Mouse (Mus musculus) hindbrain, embryonic 10.5 days (tissue): ENCODE measurements at regions not wholly inside any gene's neighbourhood (a gene's known extent, or its start where the extent isn't known, plus 50 kb on each side); places are given as distances from the start of the nearest gene placed in this dataset.
A peak's percentile ranks its signal among the peaks of the same experiment; 100 is the strongest.

ENCODE experiments used
- DNase-seq: peaks from one replicate; pipeline ENCODE4 v3.0.0-alpha.2; 2017; ENCODE audit warnings: low spot score
- H3K27ac ChIP-seq: fragments of 300-500 bp; sonication (generic); 2 replicates; pipeline ENCODE4 v1.5.1; 2016; ENCODE audit warnings: mild to moderate bottlenecking, moderate library complexity
- H3K27me3 ChIP-seq: fragments of 300-500 bp; sonication (generic); 2 replicates; pipeline ENCODE4 v1.6.1; 2016; ENCODE audit warnings: mild to moderate bottlenecking; ENCODE audit not compliant: poor library complexity, insufficient read depth, severe bottlenecking
- H3K36me3 ChIP-seq: fragments of 300-500 bp; sonication (generic); 2 replicates; pipeline ENCODE4 v1.6.1; 2016; ENCODE audit warnings: mild to moderate bottlenecking, moderate library complexity
- H3K4me1 ChIP-seq: fragments of 300-500 bp; sonication (generic); replicated peaks from 2 replicates; pipeline ENCODE4 v1.6.1; 2016; ENCODE audit warnings: mild to moderate bottlenecking
- H3K4me3 ChIP-seq: fragments of 300-500 bp; sonication (generic); 2 replicates; pipeline ENCODE4 v1.5.1; 2016; ENCODE audit warnings: mild to moderate bottlenecking, moderate library complexity
- H3K9me3 ChIP-seq: fragments of 300-500 bp; sonication (generic); 2 replicates; pipeline ENCODE4 v1.6.1; 2016; ENCODE audit warnings: mild to moderate bottlenecking, moderate library complexity
- WGBS: fragments of 180-500 bp; shearing (Covaris S2); methylation state at CpG from one replicate; pipeline ENCODE4 v1.1.7; 2016; 5-methylcytosine and 5-hydroxymethylcytosine counted together

GRCm38 (mm10) chr4:30776816-30777442 lies 1187.0 kb upstream of the Map3k7 start:
- DNase-seq = peak; percentile 3

GRCm38 (mm10) chr4:30781649-30782048 lies 1182.2 kb upstream of the Map3k7 start:
- H3K36me3 ChIP-seq = no peaks in the 10 kb centered on the region
- no peaks in the 10 kb centered on the region for H3K9me3 ChIP-seq
- WGBS = 85% methylated on average over 2 of the region's 2 CpGs
- no peak for DNase-seq
- no peak overlapping the region for H3K4me3 ChIP-seq
- H3K4me1 ChIP-seq = peaks cover 7% of the 10 kb centered on the region
- no peak overlapping the region for H3K27ac ChIP-seq
- H3K27me3 ChIP-seq = no peaks in the 10 kb centered on the region

More at GRCm38 (mm10) chr4:30776816-30777442, 1187.0 kb upstream of the Map3k7 start:
- H3K4me1 ChIP-seq = peaks cover 14% of the 10 kb centered on the region
- H3K4me3 ChIP-seq = no peak overlapping the region
- H3K9me3 ChIP-seq = no peaks in the 10 kb centered on the region
- WGBS = 58% methylated on average over 2 of the region's 2 CpGs
- H3K36me3 ChIP-seq = no peaks in the 10 kb centered on the region
- no peaks in the 10 kb centered on the region for H3K27me3 ChIP-seq
- peak overlapping the region; percentile 37 for H3K27ac ChIP-seq

- H3K27ac ChIP-seq = no peak overlapping the region
- no peak for DNase-seq
Measured at GRCm38 (mm10) chr4:30789976-30790657, 1173.8 kb upstream of the Map3k7 start.

GRCm38 (mm10) chr4:30809798-30810197 lies 1154.1 kb upstream of the Map3k7 start:
- no peaks in the 10 kb centered on the region for H3K36me3 ChIP-seq
- H3K4me3 ChIP-seq = no peak overlapping the region
- H3K27ac ChIP-seq = no peak overlapping the region
- no peaks in the 10 kb centered on the region for H3K9me3 ChIP-seq
- H3K27me3 ChIP-seq = no peaks in the 10 kb centered on the region
- H3K4me1 ChIP-seq = no peaks in the 10 kb centered on the region
- no peak for DNase-seq

More at GRCm38 (mm10) chr4:30789976-30790657, 1173.8 kb upstream of the Map3k7 start:
- H3K9me3 ChIP-seq = no peaks in the 10 kb centered on the region
- no peak overlapping the region for H3K4me3 ChIP-seq
- no peaks in the 10 kb centered on the region for H3K27me3 ChIP-seq
- no peaks in the 10 kb centered on the region for H3K4me1 ChIP-seq
- WGBS = 58% methylated on average over 5 of the region's 5 CpGs
- no peaks in the 10 kb centered on the region for H3K36me3 ChIP-seq

GRCm38 (mm10) chr4:30855361-30856056 lies 1108.4 kb upstream of the Map3k7 start:
- Histone ChIP-seq H3K36me3 (no peaks in the 10 kb centered on the region), H3K9me3 (no peaks in the 10 kb centered on the region), H3K27ac (no peak overlapping the region), H3K4me3 (no peak overlapping the region), H3K4me1 (no peaks in the 10 kb centered on the region), H3K27me3 (no peaks in the 10 kb centered on the region)
- WGBS = 60% methylated on average over 5 of the region's 5 CpGs
- no peak for DNase-seq

GRCm38 (mm10) chr4:30904966-30905365 lies 1058.9 kb upstream of the Map3k7 start:
- no peaks in the 10 kb centered on the region for H3K36me3 ChIP-seq
- WGBS = 86% methylated on average over 2 of the region's 2 CpGs
- no peaks in the 10 kb centered on the region for H3K4me1 ChIP-seq
- no peak for DNase-seq
- H3K27me3 ChIP-seq = no peaks in the 10 kb centered on the region
- H3K9me3 ChIP-seq = no peaks in the 10 kb centered on the region
- no peak overlapping the region for H3K27ac ChIP-seq
- H3K4me3 ChIP-seq = no peak overlapping the region

GRCm38 (mm10) chr4:30922944-30923343 lies 1041.0 kb upstream of the Map3k7 start:
- no peaks in the 10 kb centered on the region for H3K27me3 ChIP-seq

GRCm38 (mm10) chr4:30932358-30932757 lies 1031.5 kb upstream of the Map3k7 start:
- 84% methylated on average over 3 of the region's 3 CpGs for WGBS
- H3K27me3 ChIP-seq = no peaks in the 10 kb centered on the region
- H3K36me3 ChIP-seq = no peaks in the 10 kb centered on the region
- DNase-seq = no peak
- H3K9me3 ChIP-seq = no peaks in the 10 kb centered on the region
- H3K27ac ChIP-seq = no peak overlapping the region
- H3K4me3 ChIP-seq = no peak overlapping the region
- H3K4me1 ChIP-seq = no peaks in the 10 kb centered on the region

More at GRCm38 (mm10) chr4:30922944-30923343, 1041.0 kb upstream of the Map3k7 start:
- DNase-seq = no peak
- Histone ChIP-seq H3K4me3 (no peak overlapping the region), H3K9me3 (no peaks in the 10 kb centered on the region), H3K36me3 (no peaks in the 10 kb centered on the region), H3K4me1 (no peaks in the 10 kb centered on the region), H3K27ac (no peak overlapping the region)
- WGBS = 90% methylated on average over 4 of the region's 4 CpGs

GRCm38 (mm10) chr4:30933030-30933987 lies 1030.6 kb upstream of the Map3k7 start:
- no peak for DNase-seq
- H3K36me3 ChIP-seq = no peaks in the 10 kb centered on the region
- no peak overlapping the region for H3K27ac ChIP-seq
- no peaks in the 10 kb centered on the region for H3K9me3 ChIP-seq
- no peak overlapping the region for H3K4me3 ChIP-seq
- H3K4me1 ChIP-seq = no peaks in the 10 kb centered on the region
- no peaks in the 10 kb centered on the region for H3K27me3 ChIP-seq
- WGBS = 88% methylated on average over 5 of the region's 5 CpGs

- Histone ChIP-seq H3K36me3 (no peaks in the 10 kb centered on the region), H3K4me3 (no peak overlapping the region), H3K27me3 (no peaks in the 10 kb centered on the region), H3K27ac (no peak overlapping the region), H3K4me1 (no peaks in the 10 kb centered on the region), H3K9me3 (no peaks in the 10 kb centered on the region)
- 70% methylated on average over 4 of the region's 4 CpGs for WGBS
- no peak for DNase-seq
Measured at GRCm38 (mm10) chr4:30983611-30984010, 980.3 kb upstream of the Map3k7 start.

GRCm38 (mm10) chr4:31012006-31012405 lies 951.9 kb upstream of the Map3k7 start:
- no peak overlapping the region for H3K4me3 ChIP-seq
- H3K9me3 ChIP-seq = no peaks in the 10 kb centered on the region
- H3K36me3 ChIP-seq = no peaks in the 10 kb centered on the region
- no peak overlapping the region for H3K27ac ChIP-seq
- no peaks in the 10 kb centered on the region for H3K27me3 ChIP-seq
- no peaks in the 10 kb centered on the region for H3K4me1 ChIP-seq
- no peak for DNase-seq

- WGBS = 53% methylated on average over 6 of the region's 6 CpGs
- no peaks in the 10 kb centered on the region for H3K9me3 ChIP-seq
- H3K27ac ChIP-seq = peak overlapping the region; percentile 41
- H3K36me3 ChIP-seq = no peaks in the 10 kb centered on the region
- H3K4me1 ChIP-seq = peaks cover 17% of the 10 kb centered on the region
- no peak overlapping the region for H3K4me3 ChIP-seq
- DNase-seq = peak; percentile 8
- H3K27me3 ChIP-seq = no peaks in the 10 kb centered on the region
Measured at GRCm38 (mm10) chr4:31052077-31052677, 911.7 kb upstream of the Map3k7 start.
